Mouse (Mus musculus) colon, adult 2 months (tissue): ENCODE data around the gene Obp2a. TPM values are rescaled to one million over a fixed set of nuclear protein-coding genes. Genes with fewer than 3 reads are reported as not detected.

Experiments
- polyA plus RNA-seq: library from polyadenylated mRNA; depleted of rRNA; stranded (reverse); fragments of >200 nt; gene quantifications from 2 replicates; pipeline ENCODE4 v1.2.3, GENCODE M21; 2012; rRNA removed

Obp2a gene
- polyA plus RNA-seq = not detected in 2 replicates

GRCm38 (mm10) chr2:25699743-25700142 lies at the start of gene Obp2a:
Obp2a (plus strand) TSS chr2:25700043.

GRCm38 (mm10) chr2:25652902-25653301 lies 46.9 kb upstream of the Obp2a start, which contains the start of gene Lcn8:
Lcn8 (plus strand) TSS chr2:25653120.

GRCm38 (mm10) chr2:25657652-25658051 lies 42.2 kb upstream of the Obp2a start, which contains the start of gene Lcn5:
Lcn5 (plus strand) TSS chr2:25657952.

GRCm38 (mm10) chr2:25676486-25676885 lies 23.4 kb upstream of the Obp2a start, which contains the start of gene Lcn6:
Lcn6 (plus strand) TSS chr2:25676786.

GRCm38 (mm10) chr2:25682426-25682825 lies 17.4 kb upstream of the Obp2a start, which contains the start of gene Lcn10:
Lcn10 (plus strand) TSS chr2:25682726.

GRCm38 (mm10) chr2:25706643-25707481 lies 7.0 kb downstream of the Obp2a start, which contains the start of gene Bmyc:
Bmyc (plus strand) TSS chr2:25706739.

GRCm38 (mm10) chr2:25736709-25737108 lies 36.9 kb downstream of the Obp2a start, which contains the start of gene Obp2b:
Obp2b (plus strand) TSS chr2:25737009.

Other genes starting within 250 kb of the Obp2a start
- 1.6 and 2.1 TPM in 2 replicates for gene Clic3, start 243.2 kb upstream of the Obp2a start, polyA plus RNA-seq
- 66.2 and 79.3 TPM in 2 replicates for gene Paxx, start 238.9 kb upstream of the Obp2a start, polyA plus RNA-seq
- gene Ptgds, start 230.0 kb upstream of the Obp2a start, polyA plus RNA-seq = 0.21 and 0.37 TPM in 2 replicates
- gene Lcn12, start 206.1 kb upstream of the Obp2a start, polyA plus RNA-seq = not detected in 2 replicates
- 23.6 and 29.7 TPM in 2 replicates for gene Fbxw5, start 199.3 kb upstream of the Obp2a start, polyA plus RNA-seq
- 1.7 and 2.4 TPM in 2 replicates for gene C8g, start 198.3 kb upstream of the Obp2a start, polyA plus RNA-seq
- 13.4 and 15.1 TPM in 2 replicates for gene Traf2, start 153.1 kb upstream of the Obp2a start, polyA plus RNA-seq
- gene Edf1, start 142.2 kb upstream of the Obp2a start, polyA plus RNA-seq = 208 and 259 TPM in 2 replicates
- 3.1 and 10.3 TPM in 2 replicates for gene Mamdc4, start 125.2 kb upstream of the Obp2a start, polyA plus RNA-seq
- 20.9 and 24.9 TPM in 2 replicates for gene Phpt1, start 124.8 kb upstream of the Obp2a start, polyA plus RNA-seq
- 2.2 and 2.4 TPM in 2 replicates for gene Ajm1, start 118.3 kb upstream of the Obp2a start, polyA plus RNA-seq
- gene Rabl6, start 91.5 kb upstream of the Obp2a start, polyA plus RNA-seq = 64.1 and 64.2 TPM in 2 replicates
- gene Ccdc183, start 82.4 kb upstream of the Obp2a start, polyA plus RNA-seq = 0.07 TPM in 2 replicates
- gene Tmem141, start 78.0 kb upstream of the Obp2a start, polyA plus RNA-seq = 20.6 and 23.5 TPM in 2 replicates
- gene Fcna, start 72.0 kb upstream of the Obp2a start, polyA plus RNA-seq = 9.5 and 10.1 TPM in 2 replicates
- gene Lcn8, start 46.9 kb upstream of the Obp2a start, polyA plus RNA-seq = not detected in 2 replicates
- not detected in 2 replicates for gene Lcn5, start 42.1 kb upstream of the Obp2a start, polyA plus RNA-seq
- gene Lcn6, start 23.3 kb upstream of the Obp2a start, polyA plus RNA-seq = not detected in 2 replicates
- gene Lcn10, start 17.3 kb upstream of the Obp2a start, polyA plus RNA-seq = not detected in 2 replicates
- 43.1 and 46.6 TPM in 2 replicates for gene Bmyc, start 6.7 kb downstream of the Obp2a start, polyA plus RNA-seq
- not detected in 2 replicates for gene Obp2b, start 37.0 kb downstream of the Obp2a start, polyA plus RNA-seq
- not detected in 2 replicates for gene Lcn3, start 65.5 kb downstream of the Obp2a start, polyA plus RNA-seq
- gene Lcn11, start 77.0 kb downstream of the Obp2a start, polyA plus RNA-seq = not detected in 2 replicates
- gene Gm13539, start 82.2 kb downstream of the Obp2a start, polyA plus RNA-seq = not detected in 2 replicates
- not detected in 2 replicates for gene Glt6d1, start 115.8 kb downstream of the Obp2a start, polyA plus RNA-seq
- gene Lcn9, start 123.1 kb downstream of the Obp2a start, polyA plus RNA-seq = not detected in 2 replicates
- not detected in 2 replicates for gene Sohlh1, start 147.2 kb downstream of the Obp2a start, polyA plus RNA-seq
- 2.3 and 4.0 TPM in 2 replicates for gene Kcnt1, start 163.7 kb downstream of the Obp2a start, polyA plus RNA-seq